Comparison of ENCODE assay signal across 9 mouse cellular contexts in the genomic region with DNA sequence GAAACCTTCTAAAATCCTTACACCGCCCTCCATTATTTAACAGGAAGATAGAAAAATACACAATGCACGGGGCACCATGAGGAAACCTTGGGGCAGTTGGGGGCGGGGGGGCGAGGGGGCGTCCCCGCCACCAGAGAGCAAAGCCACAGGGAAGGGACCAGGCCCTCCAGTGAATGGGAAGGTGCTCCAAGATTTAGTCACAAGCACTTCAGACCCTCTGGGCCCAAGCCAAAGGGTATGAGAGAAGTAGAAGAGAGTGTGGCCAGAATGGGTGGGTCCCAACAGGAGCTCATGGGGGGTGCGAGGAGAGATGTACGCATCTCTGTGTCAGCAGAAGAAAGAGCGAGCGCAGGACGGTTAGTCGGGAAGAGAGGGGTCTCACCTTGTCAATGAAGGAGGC. TPM values are rescaled to one million over a fixed set of nuclear protein-coding genes. Genes with fewer than 3 reads are reported as not detected.
DNase-seq lines count a peak whose midpoint lies in the region; ATAC-seq lines count a peak whose summit lies in the region.
"Had no signal": no experiment of that assay in that cellular context is flagged by ENCODE, and none has a peak within 500 bp of the region (broad histone marks: within the 10 kb centered on the region; RNA-seq: fewer than 3 reads in every experiment).

No protein-coding gene starts in this region.

- H3K9ac ChIP-seq in heart, embryonic 15.5 days: peak overlapping the region; percentile 46; the same call in 1 of the 2 replicates
- peak overlapping the region; percentile 58 for H3K9ac ChIP-seq in embryonic facial prominence, embryonic 14.5 days (ENCODE audit: low read depth, low read length)
- H3K9ac ChIP-seq in midbrain, embryonic 14.5 days (replicated peaks; ENCODE audit: low read length): no peak overlapping the region

- H3K4me3 ChIP-seq in heart, embryonic 15.5 days: peak overlapping the region; percentile 48
- H3K4me3 ChIP-seq in embryonic facial prominence, embryonic 14.5 days (ENCODE audit: low read depth, low read length): peak overlapping the region; percentile 39
- peak overlapping the region; percentile 54 for H3K4me3 ChIP-seq in limb, embryonic 10.5 days
- no peak overlapping the region for H3K4me3 ChIP-seq in midbrain, embryonic 14.5 days (replicated peaks; ENCODE audit: low read depth, low read length)

- no peak for ATAC-seq in heart, embryonic 15.5 days (replicated peaks; ENCODE audit: insufficient number of reproducible peaks, insufficient read depth, low FRiP score, low read depth)
- ATAC-seq in embryonic facial prominence, embryonic 14.5 days (ENCODE audit: low read depth): no peak
- ATAC-seq in midbrain, embryonic 14.5 days (ENCODE audit: low FRiP score, low TSS enrichment): no peak

- 26% methylated on average over 12 of the region's 12 CpGs for WGBS in heart, embryonic 15.5 days
- WGBS in embryonic facial prominence, embryonic 14.5 days: 27% methylated on average over 12 of the region's 12 CpGs
- WGBS in limb, embryonic 10.5 days: 9% methylated on average over 12 of the region's 12 CpGs
- WGBS in midbrain, embryonic 14.5 days: 19% methylated on average over 12 of the region's 12 CpGs

- H3K36me3 ChIP-seq in heart, embryonic 15.5 days: no peaks in the 10 kb centered on the region
- H3K36me3 ChIP-seq in embryonic facial prominence, embryonic 14.5 days (ENCODE audit: control insufficient read depth, insufficient read depth, low read length): no peaks in the 10 kb centered on the region
- H3K36me3 ChIP-seq in limb, embryonic 10.5 days: no peaks in the 10 kb centered on the region
- no peaks in the 10 kb centered on the region for H3K36me3 ChIP-seq in midbrain, embryonic 14.5 days (ENCODE audit: control insufficient read depth, insufficient read depth, low read length)

- peak overlapping the region; percentile 1; the same call in 1 of the 2 replicates for H3K27ac ChIP-seq in heart, embryonic 15.5 days
- H3K27ac ChIP-seq in embryonic facial prominence, embryonic 14.5 days (replicated peaks; ENCODE audit: low read depth, low read length): no peak overlapping the region
- H3K27ac ChIP-seq in limb, embryonic 10.5 days: peak overlapping the region; percentile 77
- H3K27ac ChIP-seq in midbrain, embryonic 14.5 days (replicated peaks; ENCODE audit: low read depth, low read length): no peak overlapping the region

- intact Hi-C loops in gastrocnemius, postnatal 36 days (cut with DNase I): no loop called here

- H3K27me3 ChIP-seq in heart, embryonic 15.5 days: peaks cover 32% of the 10 kb centered on the region
- H3K27me3 ChIP-seq in embryonic facial prominence, embryonic 14.5 days (replicated peaks; ENCODE audit: control insufficient read depth, insufficient read depth, low read length): peaks cover 46% of the 10 kb centered on the region
- peaks cover 77% of the 10 kb centered on the region for H3K27me3 ChIP-seq in limb, embryonic 10.5 days (ENCODE audit: low read depth, poor library complexity, severe bottlenecking)
- H3K27me3 ChIP-seq in midbrain, embryonic 14.5 days (ENCODE audit: control insufficient read depth, insufficient read depth, low read length): peaks cover 41% of the 10 kb centered on the region

- H3K9me3 ChIP-seq in heart, embryonic 15.5 days (replicated peaks): no peaks in the 10 kb centered on the region
- H3K9me3 ChIP-seq in embryonic facial prominence, embryonic 14.5 days (ENCODE audit: control insufficient read depth, low read length): no peaks in the 10 kb centered on the region
- H3K9me3 ChIP-seq in limb, embryonic 10.5 days (replicated peaks): no peaks in the 10 kb centered on the region
- no peaks in the 10 kb centered on the region for H3K9me3 ChIP-seq in midbrain, embryonic 14.5 days (ENCODE audit: control insufficient read depth, low read length)

- H3K4me2 ChIP-seq in heart, embryonic 15.5 days: peak overlapping the region; percentile 66
- peak overlapping the region; percentile 55 for H3K4me2 ChIP-seq in embryonic facial prominence, embryonic 14.5 days (ENCODE audit: low read depth, low read length)
- H3K4me2 ChIP-seq in midbrain, embryonic 14.5 days (ENCODE audit: low read length): peak overlapping the region; percentile 46

- DNase-seq in heart, adult 11 months: no peak
- DNase-seq in embryonic facial prominence, embryonic 14.5 days (ENCODE audit: low spot score): no peak
- no peak for DNase-seq in limb, embryonic 10.5 days (ENCODE audit: low spot score)
- DNase-seq in midbrain, embryonic 14.5 days: no peak
- DNase-seq in left cerebral cortex, adult 11 months (ENCODE audit: low spot score): no peak
- DNase-seq in gastrocnemius, postnatal 36 days: no peak
- DNase-seq in B cell, adult 2 months: no peak

- peaks cover 8% of the 10 kb centered on the region for H3K4me1 ChIP-seq in heart, embryonic 15.5 days (replicated peaks)
- peaks cover 29% of the 10 kb centered on the region for H3K4me1 ChIP-seq in embryonic facial prominence, embryonic 14.5 days (ENCODE audit: control insufficient read depth, insufficient read depth, low read length)
- peaks cover 59% of the 10 kb centered on the region for H3K4me1 ChIP-seq in limb, embryonic 10.5 days
- no peaks in the 10 kb centered on the region for H3K4me1 ChIP-seq in midbrain, embryonic 14.5 days (ENCODE audit: control insufficient read depth, insufficient read depth, low read length)

RNA-seq across cellular contexts. Expression of a gene that starts 0.8 kb away (rescaled TPM):
- polyA plus RNA-seq in heart, embryonic 15.5 days (2015; fragmentation: Nextera tagmentation; extraction: Ambion mirVana): 30.3 and 197 TPM in 2 replicates
- polyA plus RNA-seq in embryonic facial prominence, embryonic 14.5 days (2014; fragmentation: Nextera tagmentation; extraction: Ambion mirVana): 69.1 and 105 TPM in 2 replicates
- 29.3 and 42.6 TPM in 2 replicates for polyA plus RNA-seq in limb, embryonic 10.5 days (2016; fragmentation: Nextera tagmentation; extraction: Ambion mirVana)
- 0.15 and 0.59 TPM in 2 replicates for polyA plus RNA-seq in midbrain, embryonic 14.5 days (2014; fragmentation: Nextera tagmentation; extraction: Ambion mirVana)
- 1 to 10 TPM in 1 of 2 experiments, under 1 TPM in 1; 0.30 to 1.0 TPM for total RNA-seq in gastrocnemius, postnatal 36 days (2021)

RNA-seq across cellular contexts. Expression of a gene that starts 24.5 kb away (rescaled TPM):
- 33.1 and 213 TPM in 2 replicates for polyA plus RNA-seq in heart, embryonic 15.5 days (2015; fragmentation: Nextera tagmentation; extraction: Ambion mirVana)
- polyA plus RNA-seq in embryonic facial prominence, embryonic 14.5 days (2014; fragmentation: Nextera tagmentation; extraction: Ambion mirVana): 61.0 and 70.0 TPM in 2 replicates
- polyA plus RNA-seq in limb, embryonic 10.5 days (2016; fragmentation: Nextera tagmentation; extraction: Ambion mirVana): 33.4 and 49.5 TPM in 2 replicates
- polyA plus RNA-seq in midbrain, embryonic 14.5 days (2014; fragmentation: Nextera tagmentation; extraction: Ambion mirVana): 0.35 and 1.3 TPM in 2 replicates
- total RNA-seq in gastrocnemius, postnatal 36 days (2021): 1 to 10 TPM in 1 of 2 experiments, not detected in 1; 1.3 TPM

RNA-seq across cellular contexts. Expression of a gene that starts 49.4 kb away (rescaled TPM):
- polyA plus RNA-seq in heart, embryonic 15.5 days (2015; fragmentation: Nextera tagmentation; extraction: Ambion mirVana): 0.04 and 0.10 TPM in 2 replicates
- polyA plus RNA-seq in embryonic facial prominence, embryonic 14.5 days (2014; fragmentation: Nextera tagmentation; extraction: Ambion mirVana): 0.25 and 1.7 TPM in 2 replicates
- polyA plus RNA-seq in limb, embryonic 10.5 days (2016; fragmentation: Nextera tagmentation; extraction: Ambion mirVana): 0.08 TPM in 1 of 2 replicates, not detected in the other
- not detected in 2 replicates for polyA plus RNA-seq in midbrain, embryonic 14.5 days (2014; fragmentation: Nextera tagmentation; extraction: Ambion mirVana)
- not detected for total RNA-seq in gastrocnemius, postnatal 36 days (2021)
- total RNA-seq: gastrocnemius, postnatal 25 days had no signal

Comparison
In these comparisons a context has a peak if more than half of its experiments do, and no peak if none do; other contexts are left out.
1. H3K27ac ChIP-seq: peak in heart, embryonic 15.5 days (single experiment) and limb, embryonic 10.5 days (single experiment); none in embryonic facial prominence, embryonic 14.5 days (single experiment) and midbrain, embryonic 14.5 days (single experiment).
2. RNA of a gene that starts 0.8 kb away (polyA plus RNA-seq): 69.1 to 105 TPM in embryonic facial prominence, embryonic 14.5 days, 30.3 to 197 TPM in heart, embryonic 15.5 days and 29.3 to 42.6 TPM in limb, embryonic 10.5 days; 0.15 to 0.59 TPM in midbrain, embryonic 14.5 days; every median in the first group is over 10 times any median in the second.
3. RNA of a gene that starts 24.5 kb away (polyA plus RNA-seq): 61.0 to 70.0 TPM in embryonic facial prominence, embryonic 14.5 days, 33.4 to 49.5 TPM in limb, embryonic 10.5 days and 33.1 to 213 TPM in heart, embryonic 15.5 days; 0.35 to 1.3 TPM in midbrain, embryonic 14.5 days; every median in the first group is over 10 times any median in the second.
4. Peak in every context shown above with its lines, with median percentiles within 50 percentile points of each other: H3K4me2 ChIP-seq.